Mouse (Mus musculus): ENCODE results near the gene Olfr808. TPM values are rescaled to one million over a fixed set of nuclear protein-coding genes. Genes with fewer than 3 reads are reported as not detected.

The Olfr808 gene
- not detected in 2 replicates for polyA plus RNA-seq (2012; rRNA removed)

GRCm38 (mm10) chr10:129765182-129765581, at the start of gene Olfr808:
Olfr808 (plus strand) TSS chr10:129765482.
- no peak for DNase-seq (ENCODE audit: low spot score)

DNA sequence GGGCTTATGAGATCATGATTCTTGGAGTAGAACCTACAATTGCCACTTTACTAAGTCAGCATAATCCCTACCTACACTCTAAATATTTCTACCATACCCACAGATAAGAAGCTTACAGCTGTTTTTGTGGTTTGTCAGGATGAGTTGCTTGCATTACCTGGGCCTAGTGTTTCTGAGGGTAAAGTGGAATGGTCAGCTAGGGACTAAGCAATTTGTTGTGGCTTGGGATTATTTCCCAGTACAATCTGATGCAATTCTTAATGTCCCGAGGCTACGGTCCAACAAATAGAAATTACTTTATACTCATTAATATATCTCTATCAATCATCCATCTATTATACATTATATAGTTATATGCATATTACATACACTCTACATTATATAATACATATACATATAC, 36.0 kb upstream of the Olfr808 start, which contains the start of gene Olfr805:
Olfr805 (minus strand) TSS at position 101 of the 400 bp plus-strand sequence.
- DNase-seq (ENCODE audit: low spot score) = no peak

GRCm38 (mm10) chr10:129741821-129742220, 23.5 kb upstream of the Olfr808 start, which contains the start of gene Olfr806:
Olfr806 (minus strand) TSS chr10:129741921.
- DNase-seq (ENCODE audit: low spot score) = no peak

GRCm38 (mm10) chr10:129757693-129758092, 7.6 kb upstream of the Olfr808 start, which contains the start of gene Olfr807:
Olfr807 (minus strand) TSS chr10:129757793.
- no peak for DNase-seq (ENCODE audit: low spot score)

DNA sequence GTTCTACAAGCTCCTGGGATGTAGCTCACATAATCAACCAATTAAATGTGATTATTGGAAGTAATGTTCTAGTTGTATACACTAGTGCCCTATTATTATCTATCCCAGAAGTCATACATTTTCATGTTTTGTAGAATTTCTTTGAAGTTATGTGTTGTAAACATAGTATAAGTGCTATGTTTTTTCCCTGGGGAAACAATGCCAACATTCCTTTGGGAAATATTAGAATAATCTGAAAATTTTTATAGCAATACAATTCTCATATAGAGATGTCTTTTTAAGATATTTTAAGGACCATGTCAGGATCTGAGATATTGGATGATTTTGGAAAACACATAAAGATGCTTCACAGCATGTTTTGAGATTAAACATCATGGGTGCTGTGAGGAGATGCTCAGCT, 9.1 kb downstream of the Olfr808 start, which contains the start of gene Olfr809:
Olfr809 (plus strand) TSS at position 301 of the 400 bp plus-strand sequence.
- no peak for DNase-seq (ENCODE audit: low spot score)

DNA sequence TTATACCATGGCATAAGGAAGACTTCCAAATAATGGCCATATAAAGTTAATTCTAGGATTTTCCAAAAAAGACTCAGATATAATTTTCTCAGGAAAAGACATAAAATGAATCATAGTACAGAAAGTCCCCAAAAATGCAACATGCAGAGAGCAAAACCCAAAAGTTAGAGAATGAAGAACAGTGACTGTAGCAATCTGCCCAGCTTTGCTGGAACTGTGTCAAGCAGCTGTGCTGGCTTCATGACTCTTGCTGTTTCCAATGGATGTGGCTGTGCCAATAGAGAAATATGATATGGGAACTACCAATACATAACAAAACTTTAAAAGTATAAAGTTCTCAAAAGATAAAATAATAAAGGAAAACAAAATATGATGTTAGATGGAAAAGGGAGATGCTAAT, 12.8 kb downstream of the Olfr808 start:
- no peak for DNase-seq (ENCODE audit: low spot score)

DNA sequence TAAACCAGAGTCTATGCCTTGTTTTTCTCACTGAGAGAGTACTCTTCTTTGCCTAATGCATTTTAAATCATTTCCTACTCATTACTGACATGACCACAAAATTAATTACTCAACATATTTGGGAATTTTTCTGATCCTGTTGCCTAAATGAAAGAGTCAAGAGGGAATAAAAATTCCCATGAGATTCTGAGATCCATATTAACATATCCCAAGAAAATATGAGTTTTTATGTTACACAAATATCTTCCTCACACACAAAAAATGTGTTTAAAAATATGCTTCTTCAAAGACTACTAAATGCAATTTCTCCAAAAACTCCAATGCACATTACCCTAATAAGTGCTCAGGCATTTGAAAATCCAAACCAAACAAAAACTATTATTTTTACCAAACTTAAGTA, 29.5 kb downstream of the Olfr808 start, which contains the start of gene Olfr810:
Olfr810 (minus strand) TSS at position 101 of the 400 bp plus-strand sequence.
- no peak for DNase-seq (ENCODE audit: low spot score)

- DNase-seq (ENCODE audit: low spot score) = no peak
These were observed 39.0 kb downstream of the Olfr808 start, which contains the start of gene Olfr811 for GRCm38 (mm10) chr10:129804296-129804695. Olfr811 (minus strand) TSS chr10:129804396.

Other genes starting within 250 kb of the Olfr808 start
- not detected in 2 replicates for gene Olfr791, start 243.7 kb upstream of the Olfr808 start, polyA plus RNA-seq (2012; rRNA removed)
- not detected in 2 replicates for gene Olfr792, start 226.3 kb upstream of the Olfr808 start, polyA plus RNA-seq (2012; rRNA removed)
- gene Olfr794, start 197.8 kb upstream of the Olfr808 start, polyA plus RNA-seq (2012; rRNA removed) = not detected in 2 replicates
- gene Olfr796, start 152.9 kb upstream of the Olfr808 start, polyA plus RNA-seq (2012; rRNA removed) = not detected in 2 replicates
- gene Olfr798, start 137.5 kb upstream of the Olfr808 start, polyA plus RNA-seq (2012; rRNA removed) = not detected in 2 replicates
- gene Olfr799, start 128.0 kb upstream of the Olfr808 start, polyA plus RNA-seq (2012; rRNA removed) = not detected in 2 replicates
- gene Olfr800, start 107.8 kb upstream of the Olfr808 start, polyA plus RNA-seq (2012; rRNA removed) = not detected in 2 replicates
- gene Olfr801, start 91.6 kb upstream of the Olfr808 start, polyA plus RNA-seq (2012; rRNA removed) = not detected in 2 replicates
- not detected in 2 replicates for gene Olfr802, start 77.3 kb upstream of the Olfr808 start, polyA plus RNA-seq (2012; rRNA removed)
- gene Olfr803, start 71.2 kb upstream of the Olfr808 start, polyA plus RNA-seq (2012; rRNA removed) = not detected in 2 replicates
- not detected in 2 replicates for gene Olfr804, start 62.3 kb upstream of the Olfr808 start, polyA plus RNA-seq (2012; rRNA removed)
- gene Olfr805, start 36.1 kb upstream of the Olfr808 start, polyA plus RNA-seq (2012; rRNA removed) = not detected in 2 replicates
- gene Olfr806, start 23.6 kb upstream of the Olfr808 start, polyA plus RNA-seq (2012; rRNA removed) = not detected in 2 replicates
- not detected in 2 replicates for gene Olfr807, start 7.7 kb upstream of the Olfr808 start, polyA plus RNA-seq (2012; rRNA removed)
- gene Olfr809, start 9.2 kb downstream of the Olfr808 start, polyA plus RNA-seq (2012; rRNA removed) = not detected in 2 replicates
- not detected in 2 replicates for gene Olfr810, start 29.4 kb downstream of the Olfr808 start, polyA plus RNA-seq (2012; rRNA removed)
- gene Olfr811, start 38.9 kb downstream of the Olfr808 start, polyA plus RNA-seq (2012; rRNA removed) = not detected in 2 replicates
- gene Olfr812, start 80.6 kb downstream of the Olfr808 start, polyA plus RNA-seq (2012; rRNA removed) = not detected in 2 replicates
- gene Olfr813, start 89.9 kb downstream of the Olfr808 start, polyA plus RNA-seq (2012; rRNA removed) = not detected in 2 replicates
- gene Olfr814, start 114.4 kb downstream of the Olfr808 start, polyA plus RNA-seq (2012; rRNA removed) = not detected in 2 replicates
- gene Olfr815, start 140.4 kb downstream of the Olfr808 start, polyA plus RNA-seq (2012; rRNA removed) = not detected in 2 replicates
- gene Olfr816, start 150.1 kb downstream of the Olfr808 start, polyA plus RNA-seq (2012; rRNA removed) = not detected in 2 replicates
- not detected in 2 replicates for gene Olfr818, start 183.6 kb downstream of the Olfr808 start, polyA plus RNA-seq (2012; rRNA removed)
- not detected in 2 replicates for gene Olfr819, start 201.8 kb downstream of the Olfr808 start, polyA plus RNA-seq (2012; rRNA removed)
- gene Olfr247, start 210.7 kb downstream of the Olfr808 start, polyA plus RNA-seq (2012; rRNA removed) = not detected in 2 replicates
- gene Gm10310, start 219.6 kb downstream of the Olfr808 start, polyA plus RNA-seq (2012; rRNA removed) = not detected in 2 replicates
- gene Olfr820, start 247.1 kb downstream of the Olfr808 start, polyA plus RNA-seq (2012; rRNA removed) = not detected in 2 replicates

Data from urinary bladder, adult 2 months (tissue).